Mouse (Mus musculus): ENCODE data around the gene Lpgat1. TPM values are rescaled to one million over a fixed set of nuclear protein-coding genes. Genes with fewer than 3 reads are reported as not detected.

Lpgat1 gene
- polyA plus RNA-seq, 1 experiment from 2014 or later, result 58.0 TPM

Other genes starting within 250 kb of the Lpgat1 start
- 37.0 and 39.9 TPM in 2 replicates for gene Dtl, start 142.3 kb upstream of the Lpgat1 start, polyA plus RNA-seq (2014; fragmentation: Nextera tagmentation; extraction: Ambion mirVana)
- gene Ints7, start 142.2 kb upstream of the Lpgat1 start, polyA plus RNA-seq (2014; fragmentation: Nextera tagmentation; extraction: Ambion mirVana), result 38.5 and 40.4 TPM in 2 replicates
- gene Nek2, start 103.6 kb downstream of the Lpgat1 start, polyA plus RNA-seq (2014; fragmentation: Nextera tagmentation; extraction: Ambion mirVana), result 27.0 and 32.2 TPM in 2 replicates
- 2.1 and 2.4 TPM in 2 replicates for gene Slc30a1, start 188.9 kb downstream of the Lpgat1 start, polyA plus RNA-seq (2014; fragmentation: Nextera tagmentation; extraction: Ambion mirVana)